Mouse (Mus musculus) CD4-positive, CD25-positive, alpha-beta regulatory T cell, adult 4 months (primary cell): ENCODE measurements around the gene Pex7. TPM values are rescaled to one million over a fixed set of nuclear protein-coding genes. Genes with fewer than 3 reads are reported as not detected.

Experiments used
- ATAC-seq: one replicate; pipeline ENCODE4 v1.8.0; 2017
- polyA plus RNA-seq, 2 experiments: library from polyadenylated mRNA; unstranded; fragments of 100-300 nt; shearing (Covaris generic); gene quantifications; one replicate each; pipeline ENCODE4 v1.2.1; 2017

Pex7 gene
- 1 to 10 TPM; 3.0 to 5.1 TPM for polyA plus RNA-seq

DNA sequence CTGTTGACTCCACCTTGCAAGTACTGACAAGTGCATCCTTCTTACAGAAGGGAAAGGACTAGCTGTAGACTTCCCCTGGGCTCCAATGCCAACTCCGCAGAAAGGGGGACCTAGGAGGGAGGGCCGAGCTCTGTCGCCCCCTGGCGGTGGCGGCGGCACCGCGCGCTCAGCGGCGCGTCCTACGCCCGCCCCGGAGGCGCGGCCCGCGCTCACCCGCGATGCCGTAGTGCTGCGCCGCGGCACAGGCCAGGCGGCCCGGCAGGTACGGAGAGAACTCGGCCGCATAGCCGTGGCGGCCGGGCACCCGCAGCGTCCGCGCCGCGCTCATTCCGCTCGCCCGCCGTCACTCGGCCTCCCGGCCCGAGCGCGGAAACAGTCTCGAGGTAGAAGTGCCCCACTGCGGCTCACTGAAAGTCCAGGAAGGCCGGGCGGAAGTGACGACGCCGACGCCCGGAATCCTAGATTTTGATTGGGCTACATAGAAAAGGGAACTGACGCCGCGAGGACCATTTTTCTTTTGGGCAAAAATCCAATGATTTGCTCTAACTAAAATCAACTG, at the start of gene Pex7:
TSS of gene Pex7 (minus strand) at position 444 of the 559 bp plus-strand sequence.
- peak; percentile 95 for ATAC-seq

DNA sequence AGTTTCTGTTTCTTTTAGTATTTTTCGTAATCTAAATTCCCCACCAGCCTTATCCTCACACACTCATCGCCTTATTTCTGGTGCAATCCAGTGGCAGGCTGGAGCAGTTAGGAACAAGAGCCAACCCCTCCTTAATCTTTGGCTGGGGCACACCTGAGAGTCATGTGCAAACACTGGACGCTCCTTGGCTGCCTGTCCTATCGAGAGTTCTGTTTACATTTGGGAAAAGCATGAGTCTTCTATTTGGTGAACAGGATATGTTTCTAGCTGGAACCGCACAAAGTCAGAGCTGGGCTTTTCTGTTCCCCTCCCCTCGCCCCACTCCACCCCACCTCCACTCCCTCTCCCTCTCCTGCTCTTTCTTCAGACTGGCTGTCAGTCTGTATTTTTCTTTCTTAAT, 49.3 kb upstream of the Pex7 start:
- no peak for ATAC-seq

DNA sequence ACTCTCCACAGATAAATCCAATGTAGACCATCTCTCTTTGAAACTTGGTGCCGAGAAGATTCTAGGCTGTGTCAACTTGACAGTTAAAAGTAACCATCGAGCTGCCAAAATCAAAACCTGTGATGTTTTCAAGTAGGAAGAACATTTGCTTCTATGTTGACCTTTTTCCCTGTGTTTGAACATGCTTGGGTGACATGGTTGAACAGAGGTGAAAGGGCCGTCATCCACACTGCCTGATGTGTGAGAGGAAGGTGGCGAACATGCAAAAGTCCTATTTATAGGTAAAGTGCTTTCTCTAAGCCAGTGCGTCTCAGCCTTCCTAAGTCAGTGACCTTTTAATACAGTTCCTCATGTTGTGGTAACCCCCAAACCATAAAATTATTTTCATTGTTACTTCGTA, 48.3 kb upstream of the Pex7 start:
- no peak for ATAC-seq

DNA sequence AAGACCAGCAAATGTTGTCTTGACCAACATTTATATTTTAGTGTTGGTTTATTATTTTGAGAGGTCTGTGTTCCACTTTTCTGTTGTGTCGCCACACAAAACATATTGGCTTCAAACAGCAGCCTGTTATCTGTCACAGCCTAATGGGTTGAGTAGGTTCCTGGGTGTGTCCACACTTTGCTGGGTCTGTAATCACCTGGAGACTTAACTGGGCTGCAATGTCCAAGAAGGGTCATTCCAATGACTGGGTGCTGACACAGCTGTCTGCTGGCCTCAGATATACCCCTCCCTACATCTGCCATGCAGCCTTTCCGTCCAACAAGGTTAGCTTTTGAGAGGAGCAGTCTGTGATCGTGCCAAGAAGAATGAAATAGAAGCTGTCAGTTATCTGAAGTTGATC, 47.1 kb upstream of the Pex7 start:
- no peak for ATAC-seq

DNA sequence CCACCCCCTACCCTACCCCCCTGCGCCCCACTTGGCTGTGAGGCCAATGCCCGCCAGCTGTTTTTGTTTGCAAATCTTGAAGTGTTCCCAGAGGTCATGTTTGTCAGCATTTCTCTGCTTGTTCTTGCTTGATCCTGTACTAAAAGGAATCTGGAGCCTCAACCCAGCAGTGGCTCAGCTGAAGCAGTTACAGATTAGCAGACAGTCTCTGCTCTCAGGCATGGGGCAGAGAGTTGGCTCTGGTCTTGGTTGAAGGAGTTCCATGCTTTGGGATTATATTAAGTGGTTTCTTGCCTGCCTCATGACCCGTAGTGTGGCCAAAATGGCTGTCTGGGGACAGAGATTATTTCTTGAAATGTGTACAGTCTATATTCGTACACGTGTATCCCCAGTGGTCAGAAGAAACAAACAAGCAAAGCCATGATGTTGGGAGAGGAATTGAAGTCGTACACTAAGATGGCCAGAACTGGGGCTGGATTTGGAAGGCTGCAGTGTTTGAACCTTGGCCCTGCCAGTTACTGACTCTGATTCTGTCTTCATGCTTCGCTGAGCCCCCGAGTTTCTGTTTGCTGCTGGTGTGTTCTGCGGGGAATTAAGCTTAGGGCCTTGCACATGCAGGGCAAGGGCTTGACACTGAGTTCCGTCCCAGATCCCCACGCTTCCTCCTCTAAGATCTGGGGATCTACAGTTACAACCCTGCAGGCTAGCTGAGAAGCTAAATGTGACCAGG, 45.7 kb upstream of the Pex7 start:
- ATAC-seq: no peak

DNA sequence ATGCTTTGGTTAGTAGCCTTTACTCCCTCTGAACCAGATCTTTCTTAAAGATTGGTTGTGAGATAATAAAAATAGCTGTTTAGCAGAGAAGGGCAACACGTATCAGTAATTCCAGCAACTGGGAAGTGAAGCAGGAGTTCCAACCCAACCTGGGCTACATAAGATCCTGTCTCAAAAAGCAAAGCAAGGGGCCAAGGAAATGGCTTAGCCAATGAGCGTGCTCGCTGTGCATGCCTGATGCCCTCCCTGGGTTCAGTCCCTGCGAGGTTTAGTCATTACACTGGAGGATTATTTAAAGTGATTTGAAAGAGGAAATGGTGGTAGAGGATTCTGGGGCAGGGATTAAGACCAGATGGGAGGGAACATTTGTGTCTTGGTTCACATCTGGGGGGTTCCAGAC, 41.6 kb upstream of the Pex7 start:
- ATAC-seq: no peak

DNA sequence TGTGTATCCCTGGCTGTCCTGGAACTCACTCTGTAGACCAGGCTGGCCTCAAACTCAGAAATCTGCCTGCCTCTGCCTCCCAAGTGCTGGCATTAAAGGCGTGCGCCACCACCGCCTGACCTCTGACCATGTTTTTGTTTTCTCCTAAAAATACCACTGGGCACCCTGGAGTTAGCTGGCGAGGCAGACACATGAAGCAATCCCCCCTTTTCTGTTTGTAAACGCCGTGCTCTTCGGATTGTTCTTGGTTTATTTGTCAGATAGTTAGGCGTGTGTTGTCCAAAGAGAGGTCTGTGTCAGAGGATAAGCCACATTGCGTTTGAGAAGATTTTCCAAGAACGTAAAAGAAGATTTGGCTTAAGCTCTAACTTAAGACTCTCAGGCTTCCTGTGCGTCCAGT, 40.9 kb upstream of the Pex7 start:
- no peak for ATAC-seq

DNA sequence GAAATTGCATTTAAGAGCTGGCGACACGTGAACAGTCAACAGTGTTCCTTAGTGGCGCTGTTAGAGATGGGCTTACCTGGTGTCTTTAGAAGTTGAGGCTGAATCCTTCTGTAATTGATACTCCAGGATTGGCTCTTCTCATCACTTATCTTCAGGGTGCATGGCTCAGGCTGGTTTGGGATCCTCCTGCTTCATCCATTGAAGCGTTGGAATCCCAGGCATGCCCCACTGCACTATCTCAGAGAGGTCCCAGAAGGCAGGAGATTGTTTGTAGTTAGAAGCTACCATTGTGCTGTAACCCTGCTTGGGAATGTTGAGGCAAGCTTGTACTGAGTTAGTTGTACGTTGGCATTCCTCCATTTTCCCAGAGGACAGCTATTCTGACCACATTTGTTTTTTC, 40.4 kb upstream of the Pex7 start:
- no peak for ATAC-seq

DNA sequence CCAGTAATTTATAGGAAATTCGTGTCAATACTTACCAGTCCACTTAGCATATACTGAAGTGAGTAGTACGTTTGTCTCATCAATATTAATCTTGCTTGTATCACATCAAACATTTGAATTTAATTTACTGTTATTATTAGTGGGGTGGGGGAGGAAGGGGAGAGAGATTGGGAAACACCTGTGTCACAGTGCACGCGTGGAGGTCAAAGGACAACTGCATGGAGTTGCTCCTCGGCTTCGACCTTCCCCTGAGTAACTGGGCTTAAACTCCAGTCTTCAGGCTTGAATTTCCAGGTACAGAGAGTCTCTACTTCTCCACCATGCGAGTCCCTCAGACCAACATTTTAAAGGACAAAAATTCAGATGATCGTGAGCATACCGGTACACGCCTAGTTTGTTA, 40.0 kb upstream of the Pex7 start:
- no peak for ATAC-seq

DNA sequence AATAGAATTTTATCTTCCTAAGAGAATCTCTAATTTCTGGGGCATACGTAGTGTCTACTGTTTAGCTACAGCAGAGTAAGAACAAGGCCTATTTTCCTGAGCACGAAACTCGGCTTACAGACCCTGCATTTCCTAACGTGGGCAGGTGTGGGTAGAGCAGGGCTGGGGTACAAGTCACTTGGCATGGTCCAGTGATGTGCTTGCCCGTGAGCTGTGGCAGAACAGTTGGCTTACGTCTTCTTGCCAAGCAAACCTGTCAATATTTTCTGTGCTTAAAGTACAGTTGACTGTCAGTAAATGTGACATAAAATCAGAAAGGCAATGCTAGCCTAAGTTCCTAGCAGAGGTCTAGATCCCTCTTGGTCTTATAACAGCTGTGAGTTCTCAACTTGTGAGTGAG, 39.2 kb upstream of the Pex7 start:
- ATAC-seq: no peak

DNA sequence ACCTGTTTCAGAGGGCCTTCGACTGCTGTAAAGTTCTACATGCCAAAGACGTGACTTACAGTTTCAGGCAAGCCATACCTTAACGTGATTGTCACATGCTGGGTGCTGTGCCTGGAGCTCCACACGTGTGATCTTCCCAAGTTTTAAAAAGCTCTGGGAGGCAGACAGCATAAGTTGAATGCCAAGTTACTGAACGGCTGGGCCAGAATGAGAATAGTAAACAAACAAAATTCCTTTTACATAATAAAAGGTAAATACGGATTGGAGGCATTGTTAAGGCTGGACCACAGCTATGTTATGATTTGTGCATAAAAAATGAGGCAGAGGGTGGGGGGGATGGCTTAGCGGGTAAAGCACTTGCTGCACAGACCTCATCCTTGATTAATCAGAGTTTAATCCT, 38.2 kb upstream of the Pex7 start:
- no peak for ATAC-seq

DNA sequence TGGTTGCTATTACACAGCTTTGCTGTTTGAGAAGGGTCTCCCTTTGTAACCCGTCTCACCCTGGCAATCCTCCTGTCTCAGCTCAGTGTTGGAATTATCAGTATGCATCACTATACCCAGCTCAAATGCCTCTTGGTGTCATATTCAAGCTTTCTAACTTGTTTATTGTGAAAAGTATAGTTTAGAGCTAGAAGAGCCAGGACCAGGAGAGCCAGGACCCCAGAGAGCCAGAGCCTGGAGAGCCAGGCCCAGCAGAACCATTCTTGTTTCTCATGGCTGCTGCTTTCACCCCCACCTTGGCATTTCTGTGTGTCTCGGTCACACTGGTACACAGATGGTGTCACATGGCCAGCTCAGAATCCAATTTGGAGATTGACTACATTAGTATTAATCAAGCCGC, 35.1 kb upstream of the Pex7 start:
- ATAC-seq: no peak

DNA sequence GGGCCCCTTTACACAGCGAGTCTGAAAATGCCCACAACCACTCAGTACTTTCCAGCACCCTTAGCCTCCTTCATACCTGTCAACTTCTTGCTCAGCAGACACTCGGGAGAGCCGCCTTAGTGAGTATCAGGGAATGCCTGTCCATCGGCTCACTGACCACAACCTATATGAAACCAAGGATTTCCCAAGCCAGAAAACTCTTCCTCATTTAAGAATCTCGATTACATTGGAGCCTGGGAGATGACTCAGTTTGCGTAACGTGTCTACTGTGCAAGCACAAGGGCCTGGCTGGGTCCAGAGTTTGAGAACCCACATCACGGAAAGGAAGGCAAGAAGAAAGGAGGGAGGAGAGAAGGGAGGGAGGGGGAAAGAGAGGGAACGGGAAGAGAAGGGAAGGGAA, 34.4 kb upstream of the Pex7 start:
- no peak for ATAC-seq

DNA sequence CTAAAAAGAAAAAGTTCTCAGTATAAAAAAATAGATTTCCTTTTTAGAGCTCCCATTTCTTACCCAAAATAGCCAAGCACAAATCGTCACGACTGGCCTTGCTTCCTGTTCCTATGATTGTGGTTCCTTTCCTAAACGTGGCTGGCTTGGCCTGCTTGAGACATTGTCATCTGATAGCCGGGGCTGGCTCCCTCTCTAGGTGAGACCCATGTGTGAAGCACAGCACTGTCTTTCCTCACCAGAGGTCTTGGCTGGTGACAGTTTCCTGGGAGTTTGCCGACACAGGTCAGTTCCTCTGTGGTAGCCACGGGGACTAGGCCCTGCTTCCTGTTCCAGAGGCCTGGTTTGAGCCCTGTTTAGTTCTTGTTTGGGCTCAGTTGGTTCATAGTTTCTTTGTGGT, 33.6 kb upstream of the Pex7 start:
- ATAC-seq: no peak

DNA sequence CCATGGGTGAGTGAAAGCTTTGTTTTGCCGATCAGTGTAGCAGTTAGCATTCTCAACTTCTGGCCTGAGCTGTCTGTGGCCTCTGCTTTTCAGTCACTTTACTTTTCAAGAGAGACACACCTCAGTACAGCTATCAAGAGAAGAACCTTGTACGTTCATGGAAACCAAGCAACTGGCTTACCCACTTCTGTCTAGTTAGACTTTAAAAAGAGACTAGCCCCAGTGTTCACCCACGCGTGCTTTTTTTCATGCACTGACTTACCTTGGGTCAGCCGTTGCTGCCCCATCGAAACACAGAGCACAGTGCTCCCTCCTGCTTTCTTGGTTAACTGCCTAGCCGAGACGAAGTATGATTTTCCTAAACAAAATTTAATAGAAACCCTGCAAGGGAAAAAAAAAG, 33.1 kb upstream of the Pex7 start:
- ATAC-seq: no peak

DNA sequence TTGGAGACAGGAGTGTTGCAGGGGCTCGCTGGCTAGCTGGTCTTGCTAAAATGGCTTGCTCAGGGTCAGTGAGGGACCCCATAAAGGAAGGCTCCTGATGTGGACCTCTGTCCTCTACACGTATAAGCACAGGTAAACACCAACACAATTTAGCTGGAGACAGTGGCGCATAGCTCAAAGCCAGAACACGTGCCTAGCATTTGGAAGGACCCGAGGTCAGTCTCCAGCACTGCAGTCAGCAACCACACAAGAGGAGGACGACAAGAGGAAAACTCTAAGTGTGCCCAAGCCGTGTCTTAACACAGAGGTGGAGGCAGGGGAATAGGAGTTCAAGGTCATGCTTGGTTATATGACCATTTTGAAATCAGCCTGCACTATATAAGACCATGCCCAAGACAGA, 32.6 kb upstream of the Pex7 start:
- ATAC-seq: no peak

DNA sequence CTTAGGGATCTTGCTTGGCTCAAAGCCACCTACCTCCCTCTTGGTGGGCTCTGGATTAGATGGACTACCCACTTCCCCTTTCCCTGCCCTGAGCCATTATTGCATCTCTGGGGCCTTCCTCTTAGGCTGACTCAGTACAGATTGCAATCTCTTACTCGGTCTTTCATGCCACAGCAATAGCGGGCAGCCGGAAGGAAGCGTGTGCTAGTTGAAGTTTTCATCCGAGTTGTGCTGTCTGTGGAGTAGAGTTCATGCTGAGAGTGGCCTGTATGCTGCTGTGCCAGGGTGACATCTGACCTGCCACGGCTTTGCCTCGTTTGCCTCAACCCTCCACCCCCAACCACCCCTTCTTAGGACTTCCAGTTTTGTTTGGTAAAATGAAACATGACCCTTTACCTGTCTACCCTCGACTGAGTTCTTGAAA, 31.8 kb upstream of the Pex7 start:
- peak; percentile 83 for ATAC-seq

DNA sequence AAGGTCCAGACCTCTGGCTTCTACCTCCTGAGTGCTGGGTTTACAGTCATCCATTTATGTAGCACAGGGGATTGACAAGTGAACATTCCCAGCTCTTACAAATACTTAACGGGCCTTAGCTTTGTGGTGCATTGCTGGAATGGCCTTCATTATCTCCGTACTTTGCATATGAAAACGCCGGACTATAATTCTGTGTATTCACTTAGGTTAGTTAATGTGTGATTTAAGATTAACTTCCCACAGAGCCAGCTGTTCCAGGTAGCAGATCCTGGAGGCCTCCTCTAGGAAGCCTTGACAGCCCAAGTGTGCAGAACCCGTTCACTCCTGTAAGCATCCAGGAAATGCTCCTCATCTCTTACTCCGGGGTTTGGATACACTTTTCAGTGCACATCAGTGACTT, 31.2 kb upstream of the Pex7 start:
- no peak for ATAC-seq

DNA sequence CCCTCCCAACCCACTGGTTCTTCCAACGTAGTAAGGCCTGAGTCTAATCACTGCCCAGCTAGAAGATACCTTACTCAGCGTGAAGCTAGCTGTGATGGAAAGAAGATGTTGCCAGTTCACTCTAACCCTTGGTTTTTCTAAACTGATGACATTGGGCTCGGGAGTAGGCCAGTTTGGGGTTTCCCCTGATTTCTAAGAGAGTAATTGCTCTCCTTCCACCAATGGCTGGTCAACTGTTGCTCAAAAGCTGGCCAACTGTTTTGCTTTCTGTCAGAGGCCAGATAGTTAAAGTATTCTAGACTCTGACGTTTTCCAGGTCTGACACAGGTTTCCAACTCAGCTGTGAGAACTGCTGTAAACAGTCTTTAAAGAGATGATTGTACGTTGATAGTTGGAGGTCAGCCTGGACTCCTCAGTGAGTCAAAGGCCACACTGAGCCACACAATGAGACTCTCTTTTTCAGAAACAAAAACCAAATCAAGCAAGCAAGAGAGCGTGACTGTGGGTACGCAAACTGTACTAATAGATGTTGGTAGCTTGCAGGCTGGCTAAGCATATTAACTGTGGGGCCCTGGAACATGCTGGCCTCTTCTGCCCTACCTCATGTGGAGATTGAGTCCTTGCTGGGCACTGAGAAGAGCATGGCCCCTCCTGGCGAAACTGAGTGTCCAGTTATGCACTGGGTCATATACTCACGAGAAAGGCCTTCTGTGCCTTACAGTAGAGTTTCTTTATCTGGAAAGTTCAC, 29.6 kb upstream of the Pex7 start:
- no peak for ATAC-seq

DNA sequence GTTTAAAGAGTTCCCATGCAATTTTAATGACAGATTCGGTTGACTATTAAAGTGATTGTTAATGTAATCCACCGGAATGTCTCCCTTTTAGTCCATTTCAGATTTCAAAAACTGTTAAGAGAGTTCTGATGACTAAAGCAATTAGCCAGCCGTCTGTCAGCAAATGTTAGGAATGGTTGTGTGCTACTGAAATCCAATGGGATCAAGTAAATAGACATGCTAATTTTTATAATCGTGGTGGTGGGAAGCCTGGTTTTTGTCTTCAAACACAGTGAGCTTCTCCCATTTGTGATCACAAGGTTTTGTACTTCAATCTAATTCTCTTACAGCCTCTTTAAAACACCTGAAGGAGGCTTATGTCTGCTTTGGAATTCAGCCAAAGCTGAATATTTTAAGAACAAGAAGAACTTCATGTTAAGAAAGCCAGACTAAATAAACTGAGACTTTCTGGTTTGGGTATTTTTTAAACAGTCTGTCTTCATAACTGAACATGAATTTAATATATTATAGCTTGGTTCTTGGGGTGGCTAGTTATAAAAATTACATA, 28.4 kb upstream of the Pex7 start:
- no peak for ATAC-seq

DNA sequence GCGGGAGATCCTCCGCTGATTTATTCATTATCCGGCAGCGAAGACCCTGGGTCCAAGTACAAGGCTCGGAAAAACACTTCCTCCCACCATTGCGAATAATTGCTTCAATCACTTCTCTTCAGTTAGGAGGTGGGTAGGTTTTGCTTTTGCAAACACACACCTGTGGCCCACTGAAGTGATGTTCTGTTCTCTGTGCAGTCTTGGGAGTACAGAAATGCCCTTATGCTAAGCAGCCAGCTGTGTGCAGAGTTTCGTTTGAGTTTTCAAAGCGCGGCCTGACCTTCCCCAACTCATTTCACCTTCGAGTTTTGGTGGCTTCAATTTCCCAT, 27.8 kb upstream of the Pex7 start:
- ATAC-seq: no peak

DNA sequence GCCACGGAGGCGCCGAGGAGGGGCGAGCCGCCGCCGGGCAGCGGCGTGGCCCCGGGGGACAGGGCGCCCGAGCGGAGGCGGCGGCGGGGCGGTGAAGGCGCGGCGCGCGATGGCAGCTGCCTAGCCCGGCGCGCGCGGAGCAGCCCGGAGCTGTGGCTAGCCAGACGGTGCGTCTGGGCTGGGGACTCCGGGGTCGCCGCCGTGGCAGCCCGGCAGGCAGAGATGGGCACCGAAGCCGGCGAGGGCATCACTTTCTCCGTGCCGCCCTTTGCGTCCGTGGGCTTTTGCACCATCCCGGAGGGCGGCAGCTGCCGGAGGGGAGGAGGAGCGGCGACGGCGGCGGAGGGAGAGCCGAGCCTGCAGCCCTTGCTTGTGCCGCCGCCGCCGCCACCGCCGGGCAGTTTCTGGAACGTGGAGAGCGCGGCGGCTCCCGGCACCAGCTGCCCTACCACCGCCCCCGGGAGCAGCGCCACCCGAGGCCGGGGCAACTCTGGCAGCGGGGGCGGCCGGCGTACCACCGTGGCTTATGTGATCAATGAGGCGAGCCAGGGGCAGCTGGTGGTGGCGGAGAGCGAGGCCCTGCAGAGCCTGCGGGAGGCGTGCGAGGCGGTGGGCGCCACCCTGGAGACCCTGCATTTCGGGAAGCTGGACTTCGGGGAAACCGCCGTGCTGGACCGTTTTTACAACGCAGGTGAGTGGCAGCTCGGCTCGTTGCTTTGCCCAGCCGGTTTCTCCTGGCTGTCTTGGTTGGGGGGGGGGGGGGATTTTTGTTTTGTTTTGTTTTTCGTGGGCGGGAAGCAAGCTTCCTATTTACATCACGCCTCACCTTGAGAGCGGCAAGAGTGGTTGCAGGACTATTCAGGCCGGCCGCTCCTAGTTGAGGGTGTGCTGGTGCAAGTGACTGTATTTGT, 27.1 kb upstream of the Pex7 start, which contains the start of gene Map3k5:
TSS of gene Map3k5 (plus strand) at position 89 of the 911 bp plus-strand sequence.
- ATAC-seq: peak; percentile 22
